14 mouse cellular contexts compared by ENCODE assay signal in genomic region chr13:43818307-43819019, GRCm38 (mm10).
"Had no signal": no experiment of that assay in that cellular context is flagged by ENCODE, and none has a peak within 500 bp of the region (broad histone marks: within the 10 kb centered on the region; RNA-seq: fewer than 3 reads in every experiment).

No protein-coding gene starts in this region.

- ATAC-seq: liver, postnatal 0 days had no signal

- H3K9ac ChIP-seq: liver, embryonic 13.5 days; liver, postnatal 0 days; lung, embryonic 15.5 days; midbrain, embryonic 12.5 days had no signal

- H3K4me1 ChIP-seq: liver, embryonic 13.5 days; lung, embryonic 15.5 days; megakaryocyte, embryonic 14.5 days; midbrain, embryonic 12.5 days had no signal

- H3K4me2 ChIP-seq: liver, embryonic 13.5 days; lung, embryonic 15.5 days; midbrain, embryonic 12.5 days had no signal

- H3K27me3 ChIP-seq: liver, embryonic 13.5 days; lung, embryonic 15.5 days; midbrain, embryonic 12.5 days had no signal

- DNase-seq: layer of hippocampus, adult 9-11 months; layer of hippocampus, postnatal 36 days; liver; liver, embryonic 13.5 days; liver, postnatal 0 days; lung, postnatal 14 days; right cerebral cortex, postnatal 25 days; thymus, postnatal 4 days had no signal

- H3K9me3 ChIP-seq: lung, embryonic 15.5 days had no signal

- H3K4me3 ChIP-seq: liver, embryonic 13.5 days; lung, embryonic 15.5 days; megakaryocyte, embryonic 14.5 days; midbrain, embryonic 12.5 days had no signal

- H3K36me3 ChIP-seq: liver, embryonic 13.5 days; lung, embryonic 15.5 days; midbrain, embryonic 12.5 days had no signal

- H3K27ac ChIP-seq: kidney, postnatal 0 days; liver, embryonic 13.5 days; lung, embryonic 15.5 days; macrophage; midbrain, embryonic 12.5 days; stomach, postnatal 0 days had no signal
